Mouse (Mus musculus) C2C12 (cell line): ENCODE measurements at regions not wholly inside any gene's neighbourhood (a gene's known extent, or its start where the extent isn't known, plus 50 kb on each side); places are given as distances from the start of the nearest gene placed in this dataset.

Experiments
- CEBPB ChIP-seq: IDR thresholded peaks from one replicate; pipeline ENCODE4 v1.6.1; 2011; ENCODE audit warnings: low read depth, mild to moderate bottlenecking, control low read depth, moderate library complexity
- CTCF ChIP-seq: IDR thresholded peaks from one replicate; pipeline ENCODE4 v1.5.1; 2011; ENCODE audit not compliant: control insufficient read depth, insufficient read depth, insufficient read length
- FOSL1 ChIP-seq: IDR thresholded peaks from one replicate; pipeline ENCODE4 v1.8.0; 2011; ENCODE audit warnings: mild to moderate bottlenecking, low read length; ENCODE audit not compliant: poor library complexity, insufficient read depth, severe bottlenecking
- MAX ChIP-seq: IDR thresholded peaks from one replicate; pipeline ENCODE4 v1.6.1; 2011; ENCODE audit warnings: mild to moderate bottlenecking, control low read depth
- MYOG ChIP-seq: IDR thresholded peaks from one replicate; pipeline ENCODE4 v1.6.1; 2011; ENCODE audit not compliant: control insufficient read depth, insufficient read length; ENCODE audit errors: extremely low read depth
- USF1 ChIP-seq: IDR thresholded peaks from one replicate; pipeline ENCODE4 v1.6.1; 2011; ENCODE audit warnings: low read depth, mild to moderate bottlenecking, control low read depth, moderate library complexity

GRCm38 (mm10) chr8:18381615-18382178 is 596.4 kb downstream of the Defb40 start:
- no peak for TF ChIP-seq USF1
- no peak for TF ChIP-seq CTCF
- TF ChIP-seq FOSL1 = no peak
- no peak for TF ChIP-seq MAX
- no peak for TF ChIP-seq CEBPB
- no peak for TF ChIP-seq MYOG
